In genomic region chr11:59838426-59838825, GRCm38 (mm10) we compare ENCODE assay signal across 8 mouse cellular contexts. TPM values are rescaled to one million over a fixed set of nuclear protein-coding genes. Genes with fewer than 3 reads are reported as not detected.
DNase-seq lines count a peak whose midpoint lies in the region; ATAC-seq and TF ChIP-seq lines count a peak whose summit lies in the region.

No protein-coding gene starts in this region.

- no peak for ATAC-seq in kidney, postnatal 0 days (replicated peaks; ENCODE audit: low FRiP score, low read depth)
- ATAC-seq in hindbrain, postnatal 0 days = no peak
- no peak for ATAC-seq in midbrain, embryonic 16.5 days
- no peak for ATAC-seq in CD4-positive, CD25-positive, alpha-beta regulatory T cell, adult 4 months

- H3K4me3 ChIP-seq in kidney, postnatal 0 days (replicated peaks; ENCODE audit: low read depth, low read length) = peak overlapping the region; percentile 99
- peak overlapping the region; percentile 98 for H3K4me3 ChIP-seq in embryonic facial prominence, embryonic 10.5 days
- H3K4me3 ChIP-seq in hindbrain, postnatal 0 days (ENCODE audit: low read length) = peak overlapping the region; percentile 99
- H3K4me3 ChIP-seq in midbrain, embryonic 16.5 days (ENCODE audit: low read depth, low read length) = peak overlapping the region; percentile 69

- 61% methylated on average over 4 of the region's 4 CpGs for WGBS in kidney, postnatal 0 days
- 63% methylated on average over 4 of the region's 4 CpGs for WGBS in embryonic facial prominence, embryonic 10.5 days
- WGBS in hindbrain, postnatal 0 days = 69% methylated on average over 4 of the region's 4 CpGs
- WGBS in midbrain, embryonic 16.5 days = 66% methylated on average over 4 of the region's 4 CpGs

- no peak overlapping the region for H3K27ac ChIP-seq in kidney, postnatal 0 days
- 0 out of 2 replicates have a peak overlapping the region, but pooled peaks have one; percentile 10 for H3K27ac ChIP-seq in embryonic facial prominence, embryonic 10.5 days (replicated peaks)
- H3K27ac ChIP-seq in hindbrain, postnatal 0 days = no peak overlapping the region
- peak overlapping the region; percentile 96; the same call in 1 of the 2 replicates for H3K27ac ChIP-seq in midbrain, embryonic 16.5 days (ENCODE audit: low read length)

- no peaks in the 10 kb centered on the region for H3K9me3 ChIP-seq in kidney, postnatal 0 days (replicated peaks; ENCODE audit: low read length)
- no peaks in the 10 kb centered on the region for H3K9me3 ChIP-seq in embryonic facial prominence, embryonic 10.5 days
- no peaks in the 10 kb centered on the region for H3K9me3 ChIP-seq in hindbrain, postnatal 0 days (ENCODE audit: low read length)
- H3K9me3 ChIP-seq in midbrain, embryonic 16.5 days (replicated peaks; ENCODE audit: control insufficient read depth, low read length, poor library complexity, severe bottlenecking) = no peaks in the 10 kb centered on the region

- H3K4me1 ChIP-seq in kidney, postnatal 0 days (replicated peaks; ENCODE audit: insufficient read depth, low read length) = peaks cover 14% of the 10 kb centered on the region
- peaks cover 23% of the 10 kb centered on the region for H3K4me1 ChIP-seq in embryonic facial prominence, embryonic 10.5 days
- H3K4me1 ChIP-seq in hindbrain, postnatal 0 days (ENCODE audit: insufficient read depth, low read length) = peaks cover 15% of the 10 kb centered on the region
- peaks cover 24% of the 10 kb centered on the region for H3K4me1 ChIP-seq in midbrain, embryonic 16.5 days (ENCODE audit: control insufficient read depth, insufficient read depth, low read length)

- H3K9ac ChIP-seq in kidney, postnatal 0 days (ENCODE audit: low read depth, low read length) = no peak overlapping the region
- peak overlapping the region; percentile 96 for H3K9ac ChIP-seq in hindbrain, postnatal 0 days (replicated peaks; ENCODE audit: low read length)
- H3K9ac ChIP-seq in midbrain, embryonic 16.5 days (ENCODE audit: low read depth, low read length) = peak overlapping the region; percentile 81; the same call in 1 of the 2 replicates

- TF ChIP-seq CTCF in kidney, postnatal 0 days (IDR thresholded peaks at IDR 0.05; ENCODE audit: low read depth) = no peak
- TF ChIP-seq CTCF in hindbrain, postnatal 0 days (IDR thresholded peaks at IDR 0.05; ENCODE audit: low read depth) = no peak

- no peaks in the 10 kb centered on the region for H3K27me3 ChIP-seq in kidney, postnatal 0 days (ENCODE audit: insufficient read depth, low read length)
- H3K27me3 ChIP-seq in embryonic facial prominence, embryonic 10.5 days (replicated peaks; ENCODE audit: low read depth, poor library complexity, severe bottlenecking) = no peaks in the 10 kb centered on the region
- no peaks in the 10 kb centered on the region for H3K27me3 ChIP-seq in hindbrain, postnatal 0 days (ENCODE audit: insufficient read depth, low read length)
- no peaks in the 10 kb centered on the region for H3K27me3 ChIP-seq in midbrain, embryonic 16.5 days (ENCODE audit: control insufficient read depth, insufficient read depth, low read depth, low read length)

- peaks cover 20% of the 10 kb centered on the region for H3K36me3 ChIP-seq in kidney, postnatal 0 days (ENCODE audit: insufficient read depth, low read length)
- peaks cover 42% of the 10 kb centered on the region for H3K36me3 ChIP-seq in embryonic facial prominence, embryonic 10.5 days (replicated peaks)
- peaks cover 3% of the 10 kb centered on the region for H3K36me3 ChIP-seq in hindbrain, postnatal 0 days (ENCODE audit: insufficient read depth, low read length)
- peaks cover 2% of the 10 kb centered on the region; the same call in 1 of the 2 replicates for H3K36me3 ChIP-seq in midbrain, embryonic 16.5 days (ENCODE audit: control insufficient read depth, insufficient read depth, low read length)

- no peak for DNase-seq in kidney, postnatal 0 days (ENCODE audit: low spot score)
- no peak for DNase-seq in kidney, postnatal 36 days
- DNase-seq in embryonic facial prominence, embryonic 10.5 days (ENCODE audit: low spot score) = no peak
- no peak for DNase-seq in hindbrain, postnatal 0 days (ENCODE audit: low spot score)
- no peak for DNase-seq in adrenal gland, postnatal 14 days
- no peak for DNase-seq in left cerebral cortex, postnatal 10 days (ENCODE audit: extremely low spot score in 1 of 2, low spot score in 2 of 2)

- intact Hi-C loops in left cerebral cortex, postnatal 10 days (cut with DNase I) = no loop called here

- H3K4me2 ChIP-seq in kidney, postnatal 0 days (ENCODE audit: low read length) = peak overlapping the region; percentile 57
- H3K4me2 ChIP-seq in hindbrain, postnatal 0 days (ENCODE audit: low read depth, low read length) = peak overlapping the region; percentile 59
- H3K4me2 ChIP-seq in midbrain, embryonic 16.5 days (ENCODE audit: low read length) = peak overlapping the region; percentile 78

RNA-seq across cellular contexts. Expression of gene Nt5m, which starts 0.8 kb away (rescaled TPM):
- 41.1 and 42.4 TPM in 2 replicates for polyA plus RNA-seq in kidney, postnatal 0 days (2015; fragmentation: Nextera tagmentation; extraction: Ambion mirVana)
- 34.3 and 37.3 TPM in 2 replicates for polyA plus RNA-seq in embryonic facial prominence, embryonic 10.5 days (2016; fragmentation: Nextera tagmentation; extraction: Ambion mirVana)
- 85.4 and 101 TPM in 2 replicates for total RNA-seq in hindbrain, postnatal 0 days (2014; rRNA removed)
- 88.4 and 89.1 TPM in 2 replicates for polyA plus RNA-seq in hindbrain, postnatal 0 days (2015; fragmentation: Nextera tagmentation; extraction: Ambion mirVana)
- polyA plus RNA-seq in midbrain, embryonic 16.5 days (2015; fragmentation: Nextera tagmentation; extraction: Ambion mirVana) = 68.5 and 75.8 TPM in 2 replicates
- 1 to 10 TPM; 7.3 to 7.8 TPM for polyA plus RNA-seq in CD4-positive, CD25-positive, alpha-beta regulatory T cell, adult 4 months (2017; shearing (Covaris generic))
- 28.9 and 30.7 TPM in 2 replicates for total RNA-seq in adrenal gland, postnatal 14 days (2021)
- 10 to 100 TPM; 51.8 to 54.3 TPM for total RNA-seq in left cerebral cortex, postnatal 10 days (2021)

RNA-seq across cellular contexts. Expression of gene Cops3, which starts 1.2 kb away (rescaled TPM):
- 144 and 156 TPM in 2 replicates for polyA plus RNA-seq in kidney, postnatal 0 days (2015; fragmentation: Nextera tagmentation; extraction: Ambion mirVana)
- polyA plus RNA-seq in embryonic facial prominence, embryonic 10.5 days (2016; fragmentation: Nextera tagmentation; extraction: Ambion mirVana) = 224 and 231 TPM in 2 replicates
- 96.0 and 105 TPM in 2 replicates for total RNA-seq in hindbrain, postnatal 0 days (2014; rRNA removed)
- 153 and 158 TPM in 2 replicates for polyA plus RNA-seq in hindbrain, postnatal 0 days (2015; fragmentation: Nextera tagmentation; extraction: Ambion mirVana)
- polyA plus RNA-seq in midbrain, embryonic 16.5 days (2015; fragmentation: Nextera tagmentation; extraction: Ambion mirVana) = 174 and 180 TPM in 2 replicates
- polyA plus RNA-seq in CD4-positive, CD25-positive, alpha-beta regulatory T cell, adult 4 months (2017; shearing (Covaris generic)) = 10 to 100 TPM; 74.8 to 80.6 TPM
- 93.6 and 95.6 TPM in 2 replicates for total RNA-seq in adrenal gland, postnatal 14 days (2021)
- 10 to 100 TPM; 76.4 to 81.7 TPM for total RNA-seq in left cerebral cortex, postnatal 10 days (2021)

RNA-seq across cellular contexts. Expression of gene Flcn, which starts 28.6 kb away (rescaled TPM):
- polyA plus RNA-seq in kidney, postnatal 0 days (2015; fragmentation: Nextera tagmentation; extraction: Ambion mirVana) = 30.6 and 31.7 TPM in 2 replicates
- 34.2 and 35.1 TPM in 2 replicates for polyA plus RNA-seq in embryonic facial prominence, embryonic 10.5 days (2016; fragmentation: Nextera tagmentation; extraction: Ambion mirVana)
- 42.8 and 43.5 TPM in 2 replicates for total RNA-seq in hindbrain, postnatal 0 days (2014; rRNA removed)
- 28.4 and 28.8 TPM in 2 replicates for polyA plus RNA-seq in hindbrain, postnatal 0 days (2015; fragmentation: Nextera tagmentation; extraction: Ambion mirVana)
- 45.2 and 48.2 TPM in 2 replicates for polyA plus RNA-seq in midbrain, embryonic 16.5 days (2015; fragmentation: Nextera tagmentation; extraction: Ambion mirVana)
- 10 to 100 TPM; 26.9 to 39.0 TPM for polyA plus RNA-seq in CD4-positive, CD25-positive, alpha-beta regulatory T cell, adult 4 months (2017; shearing (Covaris generic))
- total RNA-seq in adrenal gland, postnatal 14 days (2021) = 51.2 and 57.3 TPM in 2 replicates
- 10 to 100 TPM; 34.5 to 35.6 TPM for total RNA-seq in left cerebral cortex, postnatal 10 days (2021)

RNA-seq across cellular contexts. Expression of gene Pld6, which starts 51.0 kb away (rescaled TPM):
- polyA plus RNA-seq in kidney, postnatal 0 days (2015; fragmentation: Nextera tagmentation; extraction: Ambion mirVana) = 2.9 and 3.1 TPM in 2 replicates
- polyA plus RNA-seq in embryonic facial prominence, embryonic 10.5 days (2016; fragmentation: Nextera tagmentation; extraction: Ambion mirVana) = 4.7 TPM in 2 replicates
- 10.9 and 16.0 TPM in 2 replicates for total RNA-seq in hindbrain, postnatal 0 days (2014; rRNA removed)
- 21.5 and 24.6 TPM in 2 replicates for polyA plus RNA-seq in hindbrain, postnatal 0 days (2015; fragmentation: Nextera tagmentation; extraction: Ambion mirVana)
- 13.4 and 19.4 TPM in 2 replicates for polyA plus RNA-seq in midbrain, embryonic 16.5 days (2015; fragmentation: Nextera tagmentation; extraction: Ambion mirVana)
- under 1 TPM in 1 of 2 experiments, not detected in 1; 0.36 TPM for polyA plus RNA-seq in CD4-positive, CD25-positive, alpha-beta regulatory T cell, adult 4 months (2017; shearing (Covaris generic))
- total RNA-seq in adrenal gland, postnatal 14 days (2021) = 5.0 and 5.4 TPM in 2 replicates
- total RNA-seq in left cerebral cortex, postnatal 10 days (2021) = 1 to 10 TPM; 1.2 TPM

Comparison
In these comparisons a context has a peak if more than half of its experiments do, and no peak if none do; other contexts are left out.
1. H3K27ac ChIP-seq: peak in embryonic facial prominence, embryonic 10.5 days (single experiment) and midbrain, embryonic 16.5 days (single experiment); none in kidney, postnatal 0 days (single experiment) and hindbrain, postnatal 0 days (single experiment).
2. Peak in every context shown above with its lines, with median percentiles within 50 percentile points of each other: H3K4me2 ChIP-seq and H3K4me3 ChIP-seq.